Comparison of ENCODE assay signal across 13 mouse cellular contexts in the genomic region with DNA sequence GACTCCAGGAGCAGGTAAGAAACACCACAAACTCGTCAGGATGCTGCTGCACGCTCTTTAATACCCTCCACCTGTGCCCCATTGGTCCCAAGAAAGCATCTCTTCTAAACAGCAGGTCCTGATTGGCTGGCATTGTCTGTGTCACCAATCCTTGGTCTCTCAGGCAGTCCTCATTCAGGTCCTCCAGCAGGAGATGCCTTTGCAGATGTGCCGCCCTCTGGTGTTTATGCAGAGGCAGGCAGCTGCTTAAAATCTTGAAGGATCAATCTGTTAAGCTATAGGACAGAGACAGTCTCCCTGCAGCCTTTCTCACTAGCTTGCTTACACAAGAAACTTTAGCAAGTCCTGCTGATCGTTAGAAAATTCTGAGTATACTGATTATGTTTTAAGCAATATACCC. TPM values are rescaled to one million over a fixed set of nuclear protein-coding genes. Genes with fewer than 3 reads are reported as not detected.
DNase-seq lines count a peak whose midpoint lies in the region; ATAC-seq and TF ChIP-seq lines count a peak whose summit lies in the region.
"Had no signal": no experiment of that assay in that cellular context is flagged by ENCODE, and none has a peak within 500 bp of the region (broad histone marks: within the 10 kb centered on the region; RNA-seq: fewer than 3 reads in every experiment).

No protein-coding gene starts in this region.

- H3K27me3 ChIP-seq in hindbrain, postnatal 0 days (ENCODE audit: insufficient read depth, low read length): no peaks in the 10 kb centered on the region
- no peaks in the 10 kb centered on the region for H3K27me3 ChIP-seq in hindbrain, embryonic 11.5 days (ENCODE audit: control insufficient read depth, insufficient read depth, low read length)
- H3K27me3 ChIP-seq: embryonic facial prominence, embryonic 15.5 days; liver, embryonic 15.5 days had no signal

- no peak for DNase-seq in hindbrain, postnatal 0 days (ENCODE audit: low spot score)
- DNase-seq in hindbrain, embryonic 11.5 days (ENCODE audit: low spot score): no peak
- peak; percentile 13 for DNase-seq in ovary, postnatal 36 days (ENCODE audit: low spot score)
- DNase-seq in ovary, postnatal 14 days (ENCODE audit: low spot score): no peak
- no peak for DNase-seq in brain, embryonic 14.5 days (ENCODE audit: low read depth)
- no peak for DNase-seq in urinary bladder, adult 2 months (ENCODE audit: low spot score)
- no peak for DNase-seq in urinary bladder, postnatal 4 days (ENCODE audit: low spot score in 2 of 2)

- TF ChIP-seq POLR2A in brain, embryonic 14.5 days (IDR thresholded peaks at IDR 0.05; ENCODE audit: borderline replicate concordance, extremely low read depth, insufficient read depth, insufficient read length, poor library complexity, severe bottlenecking): no peak

- 54% methylated on average over 4 of the region's 4 CpGs for WGBS in hindbrain, postnatal 0 days
- WGBS in hindbrain, embryonic 11.5 days: 54% methylated on average over 4 of the region's 4 CpGs

- H3K36me3 ChIP-seq in hindbrain, postnatal 0 days (ENCODE audit: insufficient read depth, low read length): no peaks in the 10 kb centered on the region
- H3K36me3 ChIP-seq in hindbrain, embryonic 11.5 days (ENCODE audit: control insufficient read depth, insufficient read depth, low read length): no peaks in the 10 kb centered on the region
- H3K36me3 ChIP-seq: embryonic facial prominence, embryonic 15.5 days; liver, embryonic 15.5 days had no signal

- H3K9ac ChIP-seq in hindbrain, postnatal 0 days (replicated peaks; ENCODE audit: low read length): no peak overlapping the region
- H3K9ac ChIP-seq in hindbrain, embryonic 11.5 days (ENCODE audit: low read depth, low read length): no peak overlapping the region
- H3K9ac ChIP-seq: embryonic facial prominence, embryonic 15.5 days; liver, embryonic 15.5 days had no signal

- no peak for ATAC-seq in hindbrain, postnatal 0 days
- no peak for ATAC-seq in hindbrain, embryonic 11.5 days (ENCODE audit: low FRiP score)
- no peak for ATAC-seq in activated CD4-positive, CD25-positive, alpha-beta regulatory T cell, adult 4 months

- H3K4me2 ChIP-seq in hindbrain, postnatal 0 days (ENCODE audit: low read depth, low read length): no peak overlapping the region
- H3K4me2 ChIP-seq in hindbrain, embryonic 11.5 days (replicated peaks; ENCODE audit: low read depth, low read length): no peak overlapping the region
- H3K4me2 ChIP-seq: embryonic facial prominence, embryonic 15.5 days; liver, embryonic 15.5 days had no signal

- TF ChIP-seq CTCF in hindbrain, postnatal 0 days (IDR thresholded peaks at IDR 0.05; ENCODE audit: low read depth): peak; percentile 37; the same call in 1 of the 2 replicates
- TF ChIP-seq CTCF in brain, embryonic 14.5 days (IDR thresholded peaks at IDR 0.05; ENCODE audit: borderline replicate concordance, extremely low read depth, insufficient read depth, insufficient read length): peak; percentile 32; the same call in 1 of the 2 replicates

- H3K4me3 ChIP-seq in hindbrain, postnatal 0 days (ENCODE audit: low read length): no peak overlapping the region
- no peak overlapping the region for H3K4me3 ChIP-seq in hindbrain, embryonic 11.5 days (ENCODE audit: low read depth, low read length)
- H3K4me3 ChIP-seq: embryonic facial prominence, embryonic 15.5 days; liver, embryonic 15.5 days had no signal

- no peak overlapping the region for H3K27ac ChIP-seq in hindbrain, postnatal 0 days
- H3K27ac ChIP-seq in hindbrain, embryonic 11.5 days (ENCODE audit: low read depth, low read length): no peak overlapping the region
- H3K27ac ChIP-seq: embryonic facial prominence, embryonic 15.5 days; liver, embryonic 15.5 days had no signal

- H3K4me1 ChIP-seq in hindbrain, postnatal 0 days (ENCODE audit: insufficient read depth, low read length): no peaks in the 10 kb centered on the region
- H3K4me1 ChIP-seq in hindbrain, embryonic 11.5 days (replicated peaks; ENCODE audit: control insufficient read depth, insufficient read depth, low read length): no peaks in the 10 kb centered on the region
- H3K4me1 ChIP-seq: embryonic facial prominence, embryonic 15.5 days; liver, embryonic 15.5 days had no signal

- no peaks in the 10 kb centered on the region for H3K9me3 ChIP-seq in hindbrain, postnatal 0 days (ENCODE audit: low read length)
- H3K9me3 ChIP-seq in hindbrain, embryonic 11.5 days (ENCODE audit: control insufficient read depth, low read length): no peaks in the 10 kb centered on the region
- H3K9me3 ChIP-seq: embryonic facial prominence, embryonic 15.5 days; liver, embryonic 15.5 days had no signal

RNA-seq across cellular contexts. Expression of gene D1Pas1, which starts 7.8 kb away (rescaled TPM):
- total RNA-seq in hindbrain, postnatal 0 days (2014; rRNA removed): not detected in 2 replicates
- 0.14 TPM in 1 of 2 replicates, not detected in the other for polyA plus RNA-seq in hindbrain, postnatal 0 days (2015; fragmentation: Nextera tagmentation; extraction: Ambion mirVana)
- 0.06 TPM in 1 of 2 replicates, not detected in the other for polyA plus RNA-seq in hindbrain, embryonic 11.5 days (2014; fragmentation: Nextera tagmentation; extraction: Ambion mirVana)
- polyA plus RNA-seq in brain, embryonic 14.5 days (2012; rRNA removed): 0.04 TPM in 1 of 2 replicates, not detected in the other
- polyA plus RNA-seq in urinary bladder, adult 2 months (2012; rRNA removed): 0.01 TPM in 1 of 2 replicates, not detected in the other
- polyA plus RNA-seq in activated CD4-positive, CD25-positive, alpha-beta regulatory T cell, adult 4 months (2017; shearing (Covaris generic)): not detected
- total RNA-seq: gastrocnemius, adult 18-20 months; layer of hippocampus, adult 18-20 months; MEL had no signal
- polyA plus RNA-seq: liver, embryonic 15.5 days had no signal
